Comparison of ENCODE assay signal across 24 mouse cellular contexts in the genomic region with DNA sequence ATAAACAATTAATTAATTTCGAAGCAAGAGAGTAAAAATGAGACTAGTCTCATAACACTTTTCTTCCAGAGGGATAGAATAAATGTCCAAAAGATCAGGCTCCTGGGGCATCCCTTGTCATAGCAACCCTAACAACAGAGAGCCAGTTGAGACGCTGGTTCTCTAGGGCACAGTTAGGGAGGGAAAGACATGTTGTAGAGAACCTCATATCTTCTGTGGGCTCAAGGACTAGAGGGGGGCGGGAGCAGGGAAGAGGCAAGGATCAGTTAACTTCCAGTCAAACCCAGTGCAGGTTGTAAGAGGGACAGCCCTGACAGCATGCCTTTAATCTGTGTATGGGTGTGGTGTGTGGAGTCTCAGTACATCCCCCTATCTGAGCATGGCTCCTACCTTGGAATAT. TPM values are rescaled to one million over a fixed set of nuclear protein-coding genes. Genes with fewer than 3 reads are reported as not detected.
"Had no signal": no experiment of that assay in that cellular context is flagged by ENCODE, and none has a peak within 500 bp of the region (broad histone marks: within the 10 kb centered on the region; RNA-seq: fewer than 3 reads in every experiment).

No protein-coding gene starts in this region.

- DNase-seq: gastrocnemius, adult 2 months; gastrocnemius, postnatal 10 days; gastrocnemius, postnatal 25 days; heart, adult 18-20 months; heart, postnatal 10 days; heart, postnatal 4 days; kidney, adult 18-20 months; kidney, adult 8-10 months; kidney, postnatal 10 days; kidney, postnatal 25 days; kidney, postnatal 4 days; liver; liver, embryonic 13.5 days had no signal

- H3K27ac ChIP-seq: gastrocnemius, adult 2 months; heart, embryonic 10.5 days; hindbrain, embryonic 15.5 days; intestine, embryonic 15.5 days; layer of hippocampus, adult 2 months; left cerebral cortex, adult 2 months; limb, embryonic 10.5 days; limb, embryonic 12.5 days; liver, embryonic 13.5 days had no signal

- H3K4me2 ChIP-seq: heart, embryonic 12.5 days; hindbrain, embryonic 15.5 days; intestine, embryonic 15.5 days; limb, embryonic 12.5 days; liver, embryonic 11.5 days; liver, embryonic 13.5 days had no signal

- H3K9ac ChIP-seq: heart, embryonic 12.5 days; hindbrain, embryonic 15.5 days; intestine, embryonic 15.5 days; limb, embryonic 12.5 days; liver, embryonic 13.5 days had no signal

- ATAC-seq: inflammation-experienced regulatory T-cells, adult 6 months; intestine, embryonic 15.5 days; intestine, postnatal 0 days had no signal

- H3K4me3 ChIP-seq: gastrocnemius, adult 2 months; heart, embryonic 10.5 days; heart, embryonic 12.5 days; hindbrain, embryonic 15.5 days; intestine, embryonic 15.5 days; layer of hippocampus, adult 2 months; left cerebral cortex, adult 2 months; limb, embryonic 10.5 days; limb, embryonic 12.5 days; liver, embryonic 13.5 days had no signal

- H3K27me3 ChIP-seq: heart, embryonic 12.5 days; hindbrain, embryonic 15.5 days; intestine, embryonic 15.5 days; limb, embryonic 12.5 days; liver, embryonic 13.5 days had no signal

- H3K9me3 ChIP-seq: heart, embryonic 10.5 days; heart, embryonic 12.5 days; hindbrain, embryonic 15.5 days; intestine, embryonic 15.5 days; limb, embryonic 10.5 days; limb, embryonic 12.5 days; liver, embryonic 13.5 days had no signal

- H3K4me1 ChIP-seq: heart, embryonic 10.5 days; heart, embryonic 12.5 days; hindbrain, embryonic 15.5 days; intestine, embryonic 15.5 days; limb, embryonic 10.5 days; limb, embryonic 12.5 days; liver, embryonic 13.5 days had no signal

- H3K36me3 ChIP-seq: heart, embryonic 10.5 days; heart, embryonic 12.5 days; hindbrain, embryonic 15.5 days; intestine, embryonic 15.5 days; limb, embryonic 10.5 days; limb, embryonic 12.5 days; liver, embryonic 13.5 days had no signal

RNA-seq across cellular contexts. Expression of a gene that starts 38.2 kb away (rescaled TPM):
- polyA plus RNA-seq: inflammation-experienced regulatory T-cells, adult 6 months had no signal
